Mouse (Mus musculus) 3T3-L1 (cell line): ENCODE data around the gene Cped1.

ENCODE experiments used
- DNase-seq: peaks from one replicate; pipeline ENCODE4 v3.0.0-alpha.2; 2015; ENCODE audit warnings: low read depth, low spot score

The Cped1 gene

DNA sequence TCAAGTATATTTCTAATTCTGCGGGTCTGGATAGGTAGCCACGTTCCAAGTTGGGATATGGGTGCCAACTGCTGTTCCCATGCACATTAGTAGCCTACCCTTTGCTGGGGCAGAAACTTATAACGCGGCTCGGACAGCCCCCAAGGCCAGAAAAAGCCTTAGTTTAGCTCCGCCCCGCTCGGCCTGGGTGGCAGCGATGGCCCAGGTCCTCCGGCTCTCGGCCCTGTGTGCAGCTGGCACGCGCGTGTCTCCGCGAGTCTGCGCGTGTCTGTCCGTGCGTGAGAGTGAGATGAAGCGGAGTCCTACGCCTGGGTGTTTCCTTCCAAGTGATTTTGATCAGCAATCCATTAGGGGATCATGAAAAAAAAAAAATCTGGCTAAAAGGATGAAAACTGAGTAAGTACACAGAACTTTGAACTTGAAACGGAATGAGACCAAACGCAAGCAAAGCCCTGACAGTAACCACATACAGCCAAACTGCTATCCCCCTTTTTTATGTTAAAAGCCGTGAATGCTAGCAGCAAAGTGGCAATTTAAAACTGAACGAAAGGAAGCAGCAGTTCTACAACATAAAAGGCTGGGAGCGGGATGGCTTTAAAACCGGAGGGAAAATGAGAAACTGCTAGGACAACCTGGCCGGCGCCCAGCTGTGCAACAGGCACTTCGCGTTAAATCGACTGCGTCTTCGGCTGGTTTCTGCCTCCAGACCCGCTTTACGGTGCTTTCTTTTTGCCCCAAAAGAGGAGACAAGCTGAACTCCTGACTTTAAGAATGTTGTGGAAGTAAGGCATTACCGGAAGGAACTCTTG is at the start of gene Cped1:
Gene Cped1, plus strand, starts transcription at position 185 of the 809 bp plus-strand sequence.
- peak; percentile 85 for DNase-seq

DNA sequence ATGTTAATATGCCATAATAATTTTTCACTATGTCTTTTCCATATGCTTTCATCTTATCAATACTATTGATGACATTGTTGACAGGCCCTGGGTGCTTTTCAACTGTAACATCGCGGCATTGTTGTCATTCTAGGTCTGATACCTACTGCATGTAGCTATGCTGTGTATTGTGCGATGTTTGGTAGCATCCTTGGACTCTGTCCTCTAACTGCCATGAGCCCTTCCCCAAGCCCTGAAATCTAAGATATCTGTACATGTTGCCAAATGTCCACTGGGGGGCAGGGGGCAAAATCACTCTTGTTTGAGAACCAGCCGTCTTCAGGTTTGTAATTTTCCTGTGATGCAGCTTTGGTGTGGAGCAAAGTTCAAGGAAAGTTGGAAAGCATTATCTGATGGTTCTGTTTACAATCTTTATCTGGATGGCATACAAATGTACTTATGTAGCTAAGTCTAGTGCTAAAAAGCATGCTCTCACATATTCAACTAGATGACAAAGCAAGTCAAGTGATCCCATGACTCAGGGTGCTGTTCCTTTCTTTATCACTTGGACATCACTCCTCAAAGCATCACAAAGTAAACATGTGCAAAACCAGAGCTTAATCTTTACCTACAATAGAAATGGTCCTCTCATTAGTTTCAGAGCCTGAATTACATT is 47.6 kb upstream of the Cped1 start:
- DNase-seq, result no peak

DNA sequence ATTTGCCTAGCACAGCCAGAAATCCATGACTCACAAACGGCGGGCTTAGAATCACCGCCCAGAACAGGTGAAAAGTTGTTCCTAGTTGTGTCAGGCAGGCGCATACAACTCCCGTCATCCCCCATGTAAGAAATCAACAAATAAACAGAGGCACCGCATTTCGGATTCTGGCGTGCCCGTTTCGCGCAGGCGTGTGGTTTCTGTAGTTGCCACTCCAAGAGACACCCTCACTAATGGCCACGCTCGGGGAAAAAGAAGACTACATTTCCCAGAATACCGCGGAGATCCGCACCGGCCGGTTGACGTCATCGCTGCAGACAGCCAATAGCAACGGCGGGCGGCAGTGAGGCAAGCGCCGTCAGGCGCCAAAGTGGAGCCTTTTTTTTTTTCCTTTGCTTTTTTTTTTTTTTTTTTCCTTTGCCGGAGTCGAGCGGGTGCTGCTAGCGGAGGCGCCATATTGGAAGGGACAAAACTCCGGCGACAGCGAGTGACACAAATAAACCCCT is 36.4 kb upstream of the Cped1 start, which contains the start of gene Ing3:
Gene Ing3, plus strand, starts transcription at position 346 of the 506 bp plus-strand sequence.
- peak; percentile 100 for DNase-seq

DNA sequence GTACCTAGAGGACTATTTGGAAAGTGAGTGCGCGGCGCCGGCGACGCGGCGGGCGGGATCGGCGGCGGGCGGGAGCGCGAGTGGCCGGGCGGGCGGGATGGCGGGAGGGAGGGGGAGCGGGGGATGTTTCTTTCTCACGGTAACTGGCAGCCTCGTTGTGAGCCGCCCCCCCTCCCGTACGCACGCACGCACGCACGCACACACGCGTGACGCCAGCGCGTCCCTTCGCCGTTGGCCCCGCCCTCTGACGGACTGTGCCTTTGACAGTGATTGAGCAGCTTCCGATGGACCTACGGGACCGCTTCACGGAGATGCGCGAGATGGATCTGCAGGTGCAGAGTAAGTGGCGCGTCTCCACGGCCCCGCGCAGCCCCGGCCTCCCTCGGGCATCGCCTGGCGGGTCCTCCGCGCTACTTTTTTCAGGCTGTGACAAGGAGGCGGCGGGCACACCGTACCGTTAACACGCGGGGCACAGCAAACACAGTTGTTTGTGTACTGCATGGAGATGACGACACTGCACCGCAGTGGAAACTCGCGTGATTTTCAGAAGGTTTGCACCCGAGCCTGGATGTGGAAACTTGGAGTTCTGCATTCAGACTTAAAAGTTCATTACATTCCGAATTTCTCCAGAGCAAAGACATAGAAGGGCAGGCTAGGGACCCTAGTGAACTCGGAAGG is 35.8 kb upstream of the Cped1 start:
- peak; percentile 97 for DNase-seq

DNA sequence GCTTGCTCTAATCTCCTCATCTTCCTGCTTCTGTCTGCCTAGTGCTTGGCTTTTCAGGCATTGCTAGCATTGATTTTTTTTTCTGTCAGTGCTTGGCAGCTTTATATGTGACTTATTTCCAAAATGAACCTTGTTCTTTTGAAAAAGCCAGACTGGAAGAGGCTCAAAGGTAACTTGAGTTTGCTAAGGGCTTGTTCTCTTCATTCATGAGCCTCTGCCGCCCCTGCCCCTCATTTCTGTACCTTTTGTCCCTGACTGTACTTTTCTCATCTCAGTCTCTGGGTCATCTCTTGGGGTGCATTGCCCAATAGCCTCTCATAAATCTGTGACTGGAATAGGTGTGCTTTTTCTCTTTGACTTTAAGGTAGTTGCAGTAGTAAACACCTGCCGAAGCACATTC is 35.0 kb upstream of the Cped1 start:
- DNase-seq, result peak; percentile 36

DNA sequence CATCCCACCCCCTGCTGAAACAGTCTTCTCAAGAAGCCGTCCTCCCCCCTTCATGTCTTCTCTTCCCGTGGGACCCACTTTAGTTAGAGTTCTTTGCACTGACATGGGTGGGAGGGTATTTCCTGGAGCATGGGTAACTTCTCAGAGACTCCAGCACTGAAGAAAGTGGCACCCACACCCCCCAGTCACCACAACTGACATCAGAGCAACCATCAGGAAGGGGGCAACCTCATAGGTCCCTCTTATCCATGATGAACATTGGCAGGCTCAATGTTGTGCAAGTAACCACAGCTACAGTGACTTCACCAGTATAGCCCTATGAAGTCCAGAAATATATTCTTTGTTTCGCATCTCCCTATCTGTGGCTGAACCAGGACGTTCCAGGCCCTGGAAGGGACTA is 30.2 kb upstream of the Cped1 start:
- DNase-seq, result no peak

DNA sequence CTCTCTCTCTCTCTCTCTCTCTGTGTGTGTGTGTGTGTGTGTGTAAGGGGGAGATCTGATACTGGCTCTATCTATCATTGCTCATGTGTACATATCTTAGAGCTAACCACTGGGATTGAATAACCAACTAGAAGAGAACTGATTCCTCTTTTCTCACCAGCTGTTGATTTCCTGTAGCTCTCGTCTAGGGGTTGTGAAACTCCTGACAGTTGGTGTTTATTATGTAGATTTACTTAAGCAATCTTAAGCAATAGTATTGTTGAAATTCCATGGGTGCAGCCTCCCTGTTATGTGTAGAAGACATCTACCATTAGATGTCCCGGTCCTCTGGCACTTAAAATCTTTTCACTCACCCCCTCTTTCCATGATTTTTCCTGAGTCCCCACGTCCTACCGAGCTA is 26.8 kb upstream of the Cped1 start:
- DNase-seq, result no peak

DNA sequence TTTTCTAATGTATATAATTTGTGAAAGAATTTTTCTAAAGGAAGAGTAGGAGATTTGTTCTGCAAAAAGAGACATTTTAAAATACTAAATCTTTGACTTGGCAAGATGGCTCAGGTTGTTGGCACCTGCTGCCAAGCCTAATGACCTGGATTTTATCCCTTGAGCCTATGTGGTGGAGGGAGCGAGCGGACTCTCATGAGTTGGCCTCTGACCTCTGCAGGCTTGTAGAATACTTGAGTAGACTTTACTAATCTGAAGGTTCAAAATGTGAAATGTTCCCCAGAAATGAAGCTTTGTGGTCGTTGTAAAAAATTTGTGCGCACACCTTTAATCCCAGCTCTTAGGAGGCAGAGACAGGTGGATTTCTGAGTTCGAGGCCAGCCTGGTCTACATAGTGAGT is 25.8 kb upstream of the Cped1 start:
- DNase-seq, result no peak

DNA sequence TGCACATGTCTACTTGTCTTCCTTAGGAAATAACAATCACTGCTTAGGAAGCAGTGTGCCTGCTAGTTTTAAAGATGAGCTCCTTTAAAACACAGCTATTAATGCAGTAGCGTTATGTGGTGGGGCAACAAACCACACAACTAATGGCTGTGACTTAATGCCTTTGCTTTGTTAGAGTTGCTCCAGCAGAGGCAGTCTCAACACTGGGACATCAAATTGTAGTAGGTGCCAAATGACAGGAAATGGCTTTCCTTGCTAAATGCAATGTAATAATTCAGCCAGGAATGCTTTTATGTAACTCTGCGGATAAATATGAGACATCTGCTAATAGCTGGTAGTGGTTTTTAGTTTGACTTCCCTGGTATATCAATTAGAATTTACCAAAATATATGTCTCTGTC is 8.2 kb upstream of the Cped1 start:
- no peak for DNase-seq

DNA sequence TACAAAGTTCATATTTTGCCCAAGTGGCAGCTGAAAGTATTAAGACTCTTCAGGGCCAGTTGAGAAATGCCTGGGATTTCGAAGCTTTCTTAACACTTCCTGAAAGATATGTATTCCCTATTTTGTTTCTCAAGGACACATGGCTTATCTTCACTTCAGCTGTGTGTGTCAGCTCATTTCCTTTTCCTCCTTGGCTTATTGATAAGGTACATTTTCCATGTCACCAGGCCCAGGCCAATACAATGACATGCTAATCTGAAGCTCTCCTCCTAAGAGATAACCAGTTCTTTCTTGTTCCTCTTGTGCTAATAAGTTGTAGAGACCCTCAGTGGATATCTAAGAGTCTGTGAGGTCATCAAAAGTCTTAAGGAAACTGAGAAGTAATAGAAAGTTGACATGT is 4.6 kb upstream of the Cped1 start:
- DNase-seq, result no peak

DNA sequence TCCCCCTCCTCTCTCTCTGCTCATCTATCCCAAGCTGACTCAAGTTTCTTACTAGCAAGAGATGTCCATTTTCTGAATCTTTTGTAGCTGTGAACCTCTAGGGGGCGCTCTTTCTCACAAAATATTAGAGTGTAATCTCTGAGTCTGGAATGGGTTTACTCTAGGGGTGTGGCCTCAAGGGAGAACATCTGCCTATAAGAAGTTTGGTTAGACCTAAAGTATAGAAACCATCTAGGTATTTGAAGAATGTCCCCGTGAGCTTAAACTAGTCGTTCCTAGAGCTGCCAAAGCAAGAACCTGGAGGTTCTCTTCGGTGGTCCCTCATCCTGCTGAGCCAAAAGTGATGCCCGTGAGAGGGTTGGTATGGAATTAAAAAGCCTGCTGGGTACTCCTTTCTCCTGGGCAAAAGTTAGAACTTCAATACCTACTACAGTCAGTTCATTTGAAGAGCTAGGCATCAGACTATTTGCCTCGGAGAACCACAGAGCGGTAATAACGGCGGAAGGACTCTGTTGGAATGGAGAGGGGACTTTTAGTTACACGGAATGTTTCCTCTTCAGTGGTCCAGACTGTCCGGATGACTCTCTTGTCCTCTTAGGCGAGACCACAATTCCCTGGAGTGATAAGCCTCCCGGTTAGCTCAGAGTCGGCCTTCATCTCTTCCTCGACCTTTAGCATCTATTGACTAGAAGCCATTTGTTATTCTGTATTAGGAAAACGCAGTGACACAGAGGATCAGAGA is 555 bp upstream of the Cped1 start:
- DNase-seq, result peak; percentile 100

DNA sequence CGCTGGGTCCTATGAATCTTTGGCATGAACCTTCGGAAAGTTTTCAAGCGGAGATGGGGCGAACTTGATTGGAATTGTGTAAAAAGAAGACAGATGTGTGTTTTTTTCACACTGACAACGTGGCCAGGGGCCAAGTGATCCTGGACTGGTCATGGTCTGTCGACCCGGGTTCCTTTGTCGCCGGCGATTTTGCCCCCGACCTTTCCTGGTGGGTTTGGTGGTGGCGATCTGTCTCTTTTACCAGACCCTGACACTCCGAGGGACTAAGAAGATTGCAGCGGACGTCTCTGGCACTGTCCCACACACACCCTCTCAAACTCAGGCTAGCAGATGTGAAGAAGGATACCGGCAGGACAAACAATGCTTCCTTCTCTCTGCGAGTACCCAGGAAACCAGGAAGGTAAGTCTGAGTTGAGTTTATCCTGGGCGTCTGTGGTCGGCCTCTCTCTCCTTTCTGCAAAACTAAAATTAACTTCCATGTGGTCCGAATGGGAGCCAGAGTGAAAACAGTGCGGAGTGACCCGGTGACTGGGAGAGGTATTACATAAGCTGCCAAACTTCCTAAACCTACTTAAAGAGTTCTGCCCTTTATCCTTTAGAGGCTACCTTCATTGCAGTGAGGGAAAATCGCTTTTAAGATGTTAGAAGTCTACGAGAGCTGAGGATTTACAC is 1.1 kb downstream of the Cped1 start:
- peak; percentile 64 for DNase-seq

DNA sequence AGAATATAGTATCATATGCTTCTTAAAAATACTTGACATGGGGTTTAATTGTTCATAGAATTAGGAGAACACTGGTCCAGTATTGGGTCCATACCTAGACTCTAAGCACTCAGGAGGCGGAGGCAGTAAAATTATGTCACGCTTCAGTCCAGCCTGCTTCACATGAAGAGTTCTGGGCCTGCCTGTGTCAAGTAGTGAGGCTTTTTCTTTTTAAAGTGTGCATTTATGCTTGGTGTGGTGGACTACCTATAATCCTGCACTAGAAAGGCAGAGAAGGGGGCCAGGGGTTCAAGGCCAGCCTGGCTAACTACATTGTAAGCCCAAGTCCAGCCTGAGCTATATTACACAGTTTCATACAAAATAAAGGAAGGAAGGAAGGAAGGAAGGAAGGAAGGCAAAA is 1.8 kb downstream of the Cped1 start:
- peak; percentile 19 for DNase-seq

DNA sequence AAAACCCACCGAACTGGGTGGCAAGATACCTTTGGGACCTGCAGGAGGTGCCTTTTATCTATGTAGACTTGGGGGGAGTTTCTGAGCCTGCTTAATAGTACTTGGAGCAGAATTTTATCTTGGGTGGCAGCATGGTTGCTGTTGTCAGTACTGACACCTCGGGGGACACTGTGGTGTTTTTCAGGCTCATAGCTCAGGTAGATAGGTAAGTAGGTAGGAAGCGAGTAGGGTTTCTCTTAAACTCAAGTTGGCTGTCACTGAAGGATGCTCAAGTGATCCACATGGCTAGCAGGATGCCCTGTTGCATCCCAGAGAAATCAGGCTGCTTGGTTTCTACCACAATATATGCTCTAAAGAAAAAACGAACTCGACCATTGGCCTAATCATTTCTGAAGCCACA is 2.6 kb downstream of the Cped1 start:
- no peak for DNase-seq

DNA sequence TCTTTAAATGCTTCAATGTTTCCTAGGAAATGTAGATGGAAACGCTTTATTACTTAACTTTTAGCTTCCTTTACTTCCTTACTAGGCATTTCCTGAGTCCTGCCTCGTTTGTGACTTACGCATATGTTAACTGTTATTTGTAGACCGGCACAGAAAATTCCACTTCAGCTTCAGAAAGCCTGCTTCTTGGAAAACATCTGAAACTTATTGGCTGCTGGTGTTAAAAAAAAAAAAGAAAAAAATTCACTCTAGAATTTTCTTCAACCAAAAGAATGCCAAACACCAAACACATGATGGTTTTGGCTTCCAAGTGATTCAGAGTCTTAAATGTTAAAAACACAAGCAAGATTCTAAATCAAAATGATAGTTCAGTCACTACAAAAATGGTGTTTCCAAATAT is 3.4 kb downstream of the Cped1 start:
- peak; percentile 63 for DNase-seq

DNA sequence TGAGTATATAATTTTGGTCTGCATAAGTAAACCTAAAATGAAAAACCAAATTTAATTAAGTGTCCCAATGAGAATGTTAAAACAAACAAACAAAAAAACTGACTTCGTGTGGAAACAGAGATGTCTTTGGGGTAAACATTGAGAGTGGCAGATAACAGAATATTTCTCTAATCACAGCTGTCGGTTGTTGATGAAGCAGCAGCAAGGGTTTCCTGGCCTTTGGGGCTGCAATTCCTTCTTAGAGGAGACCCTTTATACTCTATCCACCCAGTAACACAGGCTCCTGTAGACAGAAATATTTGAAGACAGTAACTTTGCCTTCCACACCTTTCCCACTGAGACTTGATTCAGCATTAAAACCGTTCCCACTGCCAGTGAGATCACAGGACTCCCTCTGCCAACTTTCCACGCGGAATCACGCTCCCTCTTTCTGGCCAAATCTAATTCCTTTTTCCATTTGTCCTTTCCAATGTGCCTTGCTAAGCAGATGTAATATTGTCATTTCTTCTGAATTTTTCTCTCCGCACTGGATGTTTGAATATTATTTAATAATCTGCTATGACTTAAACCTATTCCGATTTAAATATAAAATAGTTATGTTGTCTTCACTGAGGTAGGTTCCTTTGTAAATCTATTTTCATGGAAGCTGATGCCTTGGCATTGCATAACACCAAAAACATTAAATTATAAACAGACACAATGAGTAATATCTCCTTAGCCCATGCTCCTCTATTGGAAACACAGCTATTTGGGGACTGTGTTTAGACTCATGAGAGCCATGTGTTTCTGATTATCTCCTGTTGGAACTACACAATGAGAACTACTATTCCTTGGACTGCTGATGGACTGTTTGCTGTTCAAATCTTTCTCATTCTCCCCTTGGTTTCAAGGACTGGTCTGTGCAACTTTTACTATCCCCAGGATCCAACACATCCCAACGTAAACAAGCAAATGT is 4.7 kb downstream of the Cped1 start:
- DNase-seq, result peak; percentile 94

DNA sequence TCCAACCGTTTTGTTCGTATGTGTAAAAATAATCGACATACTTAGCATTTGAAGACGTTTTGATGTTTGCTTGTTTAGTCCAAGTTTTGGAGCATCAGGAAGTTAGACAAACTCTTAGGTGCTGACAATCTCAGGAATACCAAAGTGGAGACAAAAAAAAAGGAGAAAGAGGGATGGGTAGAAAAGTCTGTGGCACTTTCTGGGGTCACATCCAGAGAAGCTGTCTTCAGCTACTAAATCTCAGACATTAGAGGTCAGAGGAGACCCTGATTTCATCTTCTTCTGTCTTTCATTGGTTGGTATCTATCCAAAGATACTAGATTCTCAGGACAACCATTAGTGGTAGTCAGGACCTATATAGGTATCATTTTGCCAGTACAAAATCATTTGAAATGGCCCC is 5.4 kb downstream of the Cped1 start:
- DNase-seq, result peak; percentile 66

DNA sequence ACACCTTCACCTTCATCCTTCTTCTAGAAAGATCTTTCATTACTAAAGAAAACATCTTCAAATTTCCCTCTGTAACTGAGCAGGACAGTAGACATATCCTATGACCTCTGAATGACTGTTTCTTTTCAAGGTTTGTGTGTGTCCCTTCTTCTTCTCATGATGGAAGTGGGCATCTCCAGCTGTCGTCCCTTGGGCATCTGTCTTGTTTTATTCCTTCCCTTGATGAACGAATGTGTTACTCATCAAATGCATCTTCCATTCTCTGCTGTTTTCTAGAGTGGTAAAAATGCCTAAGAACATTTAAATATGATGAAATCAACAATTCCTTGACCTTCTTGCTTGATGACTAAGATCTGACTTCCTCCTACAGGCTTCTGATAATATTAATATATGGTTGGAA is 7.4 kb downstream of the Cped1 start:
- peak; percentile 64 for DNase-seq

DNA sequence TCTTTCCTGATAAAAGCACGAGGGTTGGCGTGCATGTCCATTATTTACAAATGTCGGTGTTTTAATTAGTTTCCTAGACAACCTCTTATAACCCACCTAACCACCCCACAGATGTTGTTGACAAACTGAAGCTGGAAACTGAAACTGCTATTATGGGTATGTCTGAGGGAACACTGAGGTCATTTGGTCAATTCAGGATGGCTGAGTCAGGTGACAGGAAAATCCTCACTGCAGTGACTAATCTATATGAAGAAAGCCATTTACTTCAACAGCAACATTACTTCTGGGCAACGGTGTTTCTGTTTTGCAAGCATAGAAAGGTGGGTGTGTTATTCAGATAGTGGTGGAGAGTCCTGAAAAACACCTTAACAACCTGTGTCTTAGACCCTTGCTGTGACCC is 12.4 kb downstream of the Cped1 start:
- peak; percentile 61 for DNase-seq

DNA sequence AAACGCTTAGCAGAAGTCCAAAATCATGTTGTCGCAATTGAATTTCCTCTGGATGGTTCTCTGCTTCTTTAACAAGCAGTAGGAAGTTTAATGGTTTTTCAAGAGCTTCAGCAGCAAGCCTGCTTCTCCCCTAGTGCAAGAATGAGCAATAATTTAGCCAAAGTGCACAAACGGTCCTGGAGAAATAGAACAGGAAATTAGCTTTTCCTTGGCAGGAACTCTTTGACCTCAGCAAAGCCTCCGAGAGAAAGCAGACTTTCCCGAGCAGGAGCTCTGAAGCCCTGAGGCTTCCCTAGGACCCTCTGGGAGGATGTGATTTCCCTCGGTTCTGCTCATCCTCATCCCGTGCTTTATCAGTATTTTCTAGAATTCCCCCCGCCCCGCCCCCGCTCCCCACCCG is 13.3 kb downstream of the Cped1 start:
- no peak for DNase-seq
